Mouse (Mus musculus) thymus, adult 2 months (tissue): Measurements from ENCODE around the gene Pxdn. TPM values are rescaled to one million over a fixed set of nuclear protein-coding genes. Genes with fewer than 3 reads are reported as not detected.

ENCODE experiments used
- DNase-seq: peaks from one replicate; pipeline ENCODE4 v3.0.0; 2021
- H3K27ac ChIP-seq: fragments of 200-500 bp; 2 replicates; pipeline ENCODE4 v1.5.1; 2012; ENCODE audit warnings: low read length, control low read depth; ENCODE audit not compliant: control insufficient read depth, insufficient read depth
- H3K27me3 ChIP-seq: fragments of 200-500 bp; 2 replicates; pipeline ENCODE4 v1.6.1; 2012; ENCODE audit warnings: mild to moderate bottlenecking, low read length, moderate library complexity, mixed read lengths; ENCODE audit not compliant: control insufficient read depth, insufficient read depth
- H3K36me3 ChIP-seq: fragments of 200-500 bp; 2 replicates; pipeline ENCODE4 v1.6.1; 2012; ENCODE audit warnings: mild to moderate bottlenecking, low read length, moderate library complexity; ENCODE audit not compliant: control insufficient read depth, insufficient read depth
- H3K4me1 ChIP-seq: fragments of 200-500 bp; replicated peaks from 2 replicates; pipeline ENCODE4 v1.6.1; 2012; ENCODE audit warnings: low read length; ENCODE audit not compliant: control insufficient read depth, insufficient read depth
- H3K4me3 ChIP-seq: fragments of 200-500 bp; 2 replicates; pipeline ENCODE4 v1.5.1; 2012; ENCODE audit warnings: mild to moderate bottlenecking, low read length, control low read depth, moderate library complexity; ENCODE audit not compliant: control insufficient read depth, insufficient read depth
- CTCF ChIP-seq: fragments of 200-500 bp; IDR thresholded peaks from 2 replicates; pipeline ENCODE4 v1.5.1; 2012; ENCODE audit warnings: mild to moderate bottlenecking, control low read depth, low read length, moderate library complexity, borderline replicate concordance; ENCODE audit not compliant: control insufficient read depth, poor library complexity, insufficient read depth; ENCODE audit errors: extremely low read depth
- POLR2A ChIP-seq: fragments of 200-500 bp; IDR thresholded peaks from 2 replicates; pipeline ENCODE4 v1.6.1; 2012; ENCODE audit warnings: mild to moderate bottlenecking, low read length, control low read depth, moderate library complexity; ENCODE audit not compliant: control insufficient read depth, poor library complexity, insufficient read depth; ENCODE audit errors: extremely low read depth
- WGBS: fragments of 180-500 bp; shearing (Covaris S2); methylation state at CpG from one replicate; pipeline ENCODE4 v1.1.7; 2018; 5-methylcytosine and 5-hydroxymethylcytosine counted together
- polyA plus RNA-seq: library from polyadenylated mRNA; depleted of rRNA; stranded (reverse); fragments of >200 nt; gene quantifications from 2 replicates; pipeline ENCODE4 v1.2.3, GENCODE M21; 2012

The Pxdn gene
- polyA plus RNA-seq, 1 experiment, result 17.2 TPM

DNA sequence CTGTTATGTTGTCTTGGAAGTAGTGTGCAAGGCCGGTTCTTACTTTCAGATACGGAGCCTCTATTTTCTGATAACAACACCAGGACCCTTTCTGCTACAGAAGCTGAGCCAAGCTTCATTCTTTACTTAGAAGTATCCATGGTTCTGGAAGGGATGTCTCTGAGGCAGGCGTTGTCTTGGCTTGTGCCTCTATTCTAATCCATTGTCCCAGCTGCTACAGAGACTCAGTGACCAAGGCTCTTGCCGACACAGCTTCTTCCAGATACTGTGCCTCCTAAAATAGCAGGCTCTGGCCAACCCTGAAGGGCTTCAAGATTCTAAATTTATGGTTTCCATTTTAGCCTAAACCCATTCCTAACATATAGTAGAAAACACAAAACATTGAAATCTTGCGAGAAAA lies 71.3 kb downstream of the Pxdn start:
- H3K36me3 ChIP-seq, result no peaks in the 10 kb centered on the region
- H3K4me3 ChIP-seq, result no peak overlapping the region
- no peaks in the 10 kb centered on the region for H3K27me3 ChIP-seq
- no peak overlapping the region for H3K27ac ChIP-seq
- H3K4me1 ChIP-seq, result no peaks in the 10 kb centered on the region
- WGBS, result 96% methylated on average over 5 of the region's 5 CpGs
- DNase-seq, result no peak
- TF ChIP-seq POLR2A (no peak), CTCF (no peak)

- WGBS, result 96% methylated on average over 9 of the region's 9 CpGs
- no peak for TF ChIP-seq POLR2A
- TF ChIP-seq CTCF, result no peak
- DNase-seq, result no peak
- Histone ChIP-seq H3K27ac (no peak overlapping the region), H3K4me3 (no peak overlapping the region), H3K27me3 (no peaks in the 10 kb centered on the region), H3K36me3 (no peaks in the 10 kb centered on the region), H3K4me1 (no peaks in the 10 kb centered on the region)
These were observed 78.1 kb downstream of the Pxdn start for GRCm38 (mm10) chr12:30015501-30015900.

GRCm38 (mm10) chr12:30017131-30017530 lies 79.7 kb downstream of the Pxdn start:
- TF ChIP-seq POLR2A (no peak), CTCF (no peak)
- Histone ChIP-seq H3K4me3 (no peak overlapping the region), H3K27me3 (no peaks in the 10 kb centered on the region), H3K4me1 (no peaks in the 10 kb centered on the region), H3K27ac (no peak overlapping the region), H3K36me3 (no peaks in the 10 kb centered on the region)
- WGBS, result 96% methylated on average over 3 of the region's 3 CpGs
- no peak for DNase-seq

GRCm38 (mm10) chr12:30020447-30020846 lies 83.0 kb downstream of the Pxdn start:
- no peaks in the 10 kb centered on the region for H3K36me3 ChIP-seq
- TF ChIP-seq POLR2A, result no peak
- TF ChIP-seq CTCF, result no peak
- H3K4me3 ChIP-seq, result no peak overlapping the region

GRCm38 (mm10) chr12:30023491-30023890 lies 86.1 kb downstream of the Pxdn start:
- DNase-seq, result no peak
- Histone ChIP-seq H3K36me3 (no peaks in the 10 kb centered on the region), H3K27me3 (no peaks in the 10 kb centered on the region), H3K4me3 (no peak overlapping the region), H3K4me1 (no peaks in the 10 kb centered on the region), H3K27ac (no peak overlapping the region)
- no peak for TF ChIP-seq POLR2A
- TF ChIP-seq CTCF, result no peak
- WGBS, result 92% methylated on average over 3 of the region's 3 CpGs

More at GRCm38 (mm10) chr12:30020447-30020846, 83.0 kb downstream of the Pxdn start:
- DNase-seq, result no peak
- H3K27ac ChIP-seq, result no peak overlapping the region
- no peaks in the 10 kb centered on the region for H3K4me1 ChIP-seq
- H3K27me3 ChIP-seq, result no peaks in the 10 kb centered on the region

GRCm38 (mm10) chr12:30024264-30024825 lies 86.9 kb downstream of the Pxdn start:
- no peaks in the 10 kb centered on the region for H3K36me3 ChIP-seq
- H3K27ac ChIP-seq, result no peak overlapping the region
- H3K4me3 ChIP-seq, result no peak overlapping the region
- WGBS, result 75% methylated on average over 2 of the region's 2 CpGs
- no peaks in the 10 kb centered on the region for H3K4me1 ChIP-seq
- TF ChIP-seq CTCF (no peak), POLR2A (no peak)
- DNase-seq, result no peak
- H3K27me3 ChIP-seq, result no peaks in the 10 kb centered on the region
